Mouse (Mus musculus): ENCODE data around the gene Ltbp2.
A peak's percentile ranks its signal among the peaks of the same experiment; 100 is the strongest.

Gene Ltbp2

GRCm38 (mm10) chr12:84840734-84841133 is 35.6 kb downstream of the Ltbp2 start:
- DNase-seq (ENCODE audit: inconsistent age in 2 of 2, low spot score in 1 of 2), result no peak

GRCm38 (mm10) chr12:84839965-84840364 is 36.4 kb downstream of the Ltbp2 start:
- no peak for DNase-seq (ENCODE audit: inconsistent age in 2 of 2, low spot score in 1 of 2)

GRCm38 (mm10) chr12:84835626-84836025 is 40.7 kb downstream of the Ltbp2 start:
- DNase-seq (ENCODE audit: inconsistent age in 2 of 2, low spot score in 1 of 2), result no peak

- no peak for DNase-seq (ENCODE audit: inconsistent age in 2 of 2, low spot score in 1 of 2)
These were observed 41.6 kb downstream of the Ltbp2 start for GRCm38 (mm10) chr12:84834773-84835172.

- no peak for DNase-seq (ENCODE audit: inconsistent age in 2 of 2, low spot score in 1 of 2)
These were observed 44.7 kb downstream of the Ltbp2 start for GRCm38 (mm10) chr12:84831648-84832047.

- DNase-seq (ENCODE audit: inconsistent age in 2 of 2, low spot score in 1 of 2), result no peak
These were observed 45.2 kb downstream of the Ltbp2 start for GRCm38 (mm10) chr12:84831141-84831540.

GRCm38 (mm10) chr12:84830438-84830837 is 45.9 kb downstream of the Ltbp2 start:
- DNase-seq (ENCODE audit: inconsistent age in 2 of 2, low spot score in 1 of 2), result no peak

GRCm38 (mm10) chr12:84829913-84830312 is 46.4 kb downstream of the Ltbp2 start:
- DNase-seq (ENCODE audit: inconsistent age in 2 of 2, low spot score in 1 of 2), result no peak

GRCm38 (mm10) chr12:84829109-84829724 is 47.1 kb downstream of the Ltbp2 start:
- no peak for DNase-seq (ENCODE audit: inconsistent age in 2 of 2, low spot score in 1 of 2)

GRCm38 (mm10) chr12:84827384-84827933 is 48.9 kb downstream of the Ltbp2 start:
- peak in 1 of 2 experiments; percentile 53 for DNase-seq (ENCODE audit: inconsistent age in 2 of 2, low spot score in 1 of 2)

GRCm38 (mm10) chr12:84824203-84824602 is 52.1 kb downstream of the Ltbp2 start:
- no peak for DNase-seq (ENCODE audit: inconsistent age in 2 of 2, low spot score in 1 of 2)

- DNase-seq (ENCODE audit: inconsistent age in 2 of 2, low spot score in 1 of 2), result peak in 1 of 2 experiments; percentile 35
These were observed 52.7 kb downstream of the Ltbp2 start for GRCm38 (mm10) chr12:84823601-84824000.

GRCm38 (mm10) chr12:84819236-84820168 is 56.8 kb downstream of the Ltbp2 start:
- DNase-seq (ENCODE audit: inconsistent age in 2 of 2, low spot score in 1 of 2), result no peak

- DNase-seq (ENCODE audit: inconsistent age in 2 of 2, low spot score in 1 of 2), result no peak
These were observed 57.8 kb downstream of the Ltbp2 start for GRCm38 (mm10) chr12:84818496-84818895.

- no peak for DNase-seq (ENCODE audit: inconsistent age in 2 of 2, low spot score in 1 of 2)
These were observed 61.5 kb downstream of the Ltbp2 start for GRCm38 (mm10) chr12:84814663-84815325.

GRCm38 (mm10) chr12:84813773-84814172 is 62.6 kb downstream of the Ltbp2 start:
- no peak for DNase-seq (ENCODE audit: inconsistent age in 2 of 2, low spot score in 1 of 2)

GRCm38 (mm10) chr12:84812004-84812403 is 64.3 kb downstream of the Ltbp2 start:
- DNase-seq (ENCODE audit: inconsistent age in 2 of 2, low spot score in 1 of 2), result peak; percentile 48 to 79

GRCm38 (mm10) chr12:84811510-84811909 is 64.8 kb downstream of the Ltbp2 start:
- peak in 1 of 2 experiments; percentile 38 for DNase-seq (ENCODE audit: inconsistent age in 2 of 2, low spot score in 1 of 2)

GRCm38 (mm10) chr12:84810810-84811209 is 65.5 kb downstream of the Ltbp2 start:
- peak in 1 of 2 experiments; percentile 36 for DNase-seq (ENCODE audit: inconsistent age in 2 of 2, low spot score in 1 of 2)

GRCm38 (mm10) chr12:84809033-84809432 is 67.3 kb downstream of the Ltbp2 start:
- no peak for DNase-seq (ENCODE audit: inconsistent age in 2 of 2, low spot score in 1 of 2)

GRCm38 (mm10) chr12:84807351-84807750 is 69.0 kb downstream of the Ltbp2 start:
- DNase-seq (ENCODE audit: inconsistent age in 2 of 2, low spot score in 1 of 2), result no peak

Measured in adrenal gland, adult (tissue).